Mouse (Mus musculus) forebrain, embryonic 13.5 days (tissue): ENCODE results near the gene Atg4d. TPM values are rescaled to one million over a fixed set of nuclear protein-coding genes. Genes with fewer than 3 reads are reported as not detected.
A peak's percentile ranks its signal among the peaks of the same experiment; 100 is the strongest.

Experiments used
- ATAC-seq: fragments of 200-750 bp; cut with Nextera tagmentation; 2 replicates; pipeline ENCODE4 v1.8.0; 2017
- H3K27ac ChIP-seq: fragments of 300-500 bp; sonication (generic); 2 replicates; pipeline ENCODE4 v1.5.1; 2015; ENCODE audit warnings: inconsistent platforms, mild to moderate bottlenecking, moderate library complexity
- H3K27me3 ChIP-seq: fragments of 300-500 bp; sonication (generic); 2 replicates; pipeline ENCODE4 v1.6.1; 2015; ENCODE audit warnings: mild to moderate bottlenecking, inconsistent platforms
- H3K36me3 ChIP-seq: fragments of 300-500 bp; sonication (generic); 2 replicates; pipeline ENCODE4 v1.6.1; 2015; ENCODE audit warnings: mild to moderate bottlenecking, inconsistent platforms; ENCODE audit not compliant: poor library complexity, severe bottlenecking
- H3K4me1 ChIP-seq: fragments of 300-500 bp; sonication (generic); 2 replicates; pipeline ENCODE4 v1.6.1; 2015; ENCODE audit warnings: inconsistent platforms
- H3K4me2 ChIP-seq: fragments of 300-500 bp; sonication (generic); 2 replicates; pipeline ENCODE4 v1.6.1; 2015; ENCODE audit warnings: inconsistent platforms, mild to moderate bottlenecking, moderate library complexity
- H3K4me3 ChIP-seq: fragments of 300-500 bp; sonication (generic); 2 replicates; pipeline ENCODE4 v1.5.1; 2015; ENCODE audit warnings: mild to moderate bottlenecking, inconsistent platforms
- H3K9ac ChIP-seq: fragments of 300-500 bp; sonication (generic); 2 replicates; pipeline ENCODE4 v1.6.1; 2015; ENCODE audit warnings: mild to moderate bottlenecking, inconsistent platforms
- H3K9me3 ChIP-seq: fragments of 300-500 bp; sonication (generic); replicated peaks from 2 replicates; pipeline ENCODE4 v1.6.1; 2016; ENCODE audit warnings: inconsistent platforms
- WGBS: fragments of 180-500 bp; shearing (Covaris S2); methylation state at CpG from one replicate; pipeline ENCODE4 v1.1.7; 2015; 5-methylcytosine and 5-hydroxymethylcytosine counted together
- polyA plus RNA-seq: library from polyadenylated mRNA; unstranded; fragments of >200 nt; fragmentation: Nextera tagmentation; extraction: Ambion mirVana; gene quantifications from 2 replicates; pipeline ENCODE4 v1.2.1, GENCODE M21; 2015

The Atg4d gene
- polyA plus RNA-seq, 1 experiment from 2014 or later = 60.2 TPM

GRCm38 (mm10) chr9:21231551-21231950, 33.5 kb upstream of the Atg4d start:
- no peak for ATAC-seq
- Histone ChIP-seq H3K4me1 (peaks cover 8% of the 10 kb centered on the region), H3K4me2 (no peak overlapping the region), H3K27me3 (no peaks in the 10 kb centered on the region), H3K36me3 (peaks cover 71% of the 10 kb centered on the region), H3K27ac (no peak overlapping the region), H3K9me3 (no peaks in the 10 kb centered on the region), H3K9ac (no peak overlapping the region), H3K4me3 (no peak overlapping the region)
- 54% methylated on average over 23 of the region's 23 CpGs for WGBS

GRCm38 (mm10) chr9:21232867-21233266, 32.2 kb upstream of the Atg4d start:
- WGBS = 91% methylated on average over 5 of the region's 5 CpGs
- no peak overlapping the region for H3K9ac ChIP-seq
- H3K9me3 ChIP-seq = no peaks in the 10 kb centered on the region
- no peak for ATAC-seq
- no peaks in the 10 kb centered on the region for H3K27me3 ChIP-seq
- peaks cover 13% of the 10 kb centered on the region for H3K4me1 ChIP-seq
- no peak overlapping the region for H3K27ac ChIP-seq
- peaks cover 71% of the 10 kb centered on the region for H3K36me3 ChIP-seq
- no peak overlapping the region for H3K4me3 ChIP-seq
- H3K4me2 ChIP-seq = no peak overlapping the region

- peaks cover 15% of the 10 kb centered on the region for H3K4me1 ChIP-seq
- WGBS = 88% methylated on average over 29 of the region's 29 CpGs
- H3K27ac ChIP-seq = no peak overlapping the region
- no peak overlapping the region for H3K4me3 ChIP-seq
- no peaks in the 10 kb centered on the region for H3K27me3 ChIP-seq
- ATAC-seq = 0 out of 2 replicates have a peak, but pooled peaks have one; percentile 7
- H3K9ac ChIP-seq = no peak overlapping the region
- H3K36me3 ChIP-seq = peaks cover 71% of the 10 kb centered on the region
- H3K4me2 ChIP-seq = no peak overlapping the region
- no peaks in the 10 kb centered on the region for H3K9me3 ChIP-seq
Observed at GRCm38 (mm10) chr9:21233366-21233765, 31.7 kb upstream of the Atg4d start.

GRCm38 (mm10) chr9:21233805-21234204, 31.3 kb upstream of the Atg4d start:
- H3K4me1 ChIP-seq = peaks cover 15% of the 10 kb centered on the region
- H3K4me3 ChIP-seq = no peak overlapping the region
- WGBS = 85% methylated on average over 28 of the region's 28 CpGs
- no peak overlapping the region for H3K4me2 ChIP-seq
- H3K27me3 ChIP-seq = no peaks in the 10 kb centered on the region
- H3K9me3 ChIP-seq = no peaks in the 10 kb centered on the region
- H3K36me3 ChIP-seq = peaks cover 68% of the 10 kb centered on the region
- no peak overlapping the region for H3K27ac ChIP-seq
- no peak overlapping the region for H3K9ac ChIP-seq
- no peak for ATAC-seq

- H3K27ac ChIP-seq = no peak overlapping the region
- no peak overlapping the region for H3K9ac ChIP-seq
- no peaks in the 10 kb centered on the region for H3K9me3 ChIP-seq
- ATAC-seq = no peak
- H3K36me3 ChIP-seq = peaks cover 53% of the 10 kb centered on the region
- H3K4me3 ChIP-seq = no peak overlapping the region
- H3K27me3 ChIP-seq = 0 out of 2 replicates have a peak, but pooled peaks cover 3% of the 10 kb centered on the region
- WGBS = 87% methylated on average over 4 of the region's 4 CpGs
- peaks cover 22% of the 10 kb centered on the region for H3K4me1 ChIP-seq
- no peak overlapping the region for H3K4me2 ChIP-seq
Observed at GRCm38 (mm10) chr9:21235341-21235740, 29.8 kb upstream of the Atg4d start.

- Histone ChIP-seq H3K4me1 (peaks cover 22% of the 10 kb centered on the region), H3K4me3 (peak overlapping the region; percentile 93), H3K9me3 (no peaks in the 10 kb centered on the region), H3K9ac (peak overlapping the region; percentile 99), H3K4me2 (peak overlapping the region; percentile 83), H3K27ac (no peak overlapping the region), H3K27me3 (peaks cover 7% of the 10 kb centered on the region), H3K36me3 (peaks cover 36% of the 10 kb centered on the region)
- 85% methylated on average over 25 of the region's 25 CpGs for WGBS
- ATAC-seq = no peak
Observed at GRCm38 (mm10) chr9:21236991-21237367, 28.1 kb upstream of the Atg4d start.

GRCm38 (mm10) chr9:21237368-21238003, 27.6 kb upstream of the Atg4d start:
- peak overlapping the region; percentile 83 for H3K4me2 ChIP-seq
- H3K9ac ChIP-seq = peak overlapping the region; percentile 99
- H3K4me3 ChIP-seq = peak overlapping the region; percentile 93
- peaks cover 22% of the 10 kb centered on the region for H3K4me1 ChIP-seq
- peak overlapping the region; percentile 90 for H3K27ac ChIP-seq
- no peaks in the 10 kb centered on the region for H3K9me3 ChIP-seq
- 25% methylated on average over 19 of the region's 19 CpGs for WGBS
- peaks cover 33% of the 10 kb centered on the region for H3K36me3 ChIP-seq
- peak; percentile 34 for ATAC-seq
- H3K27me3 ChIP-seq = peaks cover 12% of the 10 kb centered on the region

GRCm38 (mm10) chr9:21238004-21238732, 26.9 kb upstream of the Atg4d start:
- Histone ChIP-seq H3K9me3 (no peaks in the 10 kb centered on the region), H3K4me2 (peak overlapping the region; percentile 83), H3K4me3 (peak overlapping the region; percentile 93), H3K4me1 (peaks cover 22% of the 10 kb centered on the region), H3K27ac (peak overlapping the region; percentile 90), H3K9ac (peak overlapping the region; percentile 99), H3K36me3 (peaks cover 26% of the 10 kb centered on the region), H3K27me3 (peaks cover 19% of the 10 kb centered on the region)
- WGBS = 1% methylated on average over 31 of the region's 31 CpGs
- ATAC-seq = peak; percentile 28

GRCm38 (mm10) chr9:21238733-21239464, 26.2 kb upstream of the Atg4d start, which contains the start of gene Keap1:
TSS of gene Keap1 (minus strand) at chr9:21239361.
- Histone ChIP-seq H3K36me3 (peaks cover 19% of the 10 kb centered on the region), H3K9me3 (no peaks in the 10 kb centered on the region), H3K27me3 (peaks cover 26% of the 10 kb centered on the region), H3K27ac (peak within 1 kb of the TSS; percentile 90), H3K4me1 (peaks cover 25% of the 10 kb centered on the region), H3K4me3 (peak within 1 kb of the TSS; percentile 93), H3K9ac (peak within 1 kb of the TSS; percentile 99), H3K4me2 (peak within 1 kb of the TSS; percentile 83)
- ATAC-seq = peak; percentile 90
- WGBS = under 1% methylated on average over 70 of the region's 90 CpGs

GRCm38 (mm10) chr9:21239465-21239848, 25.6 kb upstream of the Atg4d start:
- no peak overlapping the region for H3K27ac ChIP-seq
- peak overlapping the region; percentile 99 for H3K9ac ChIP-seq
- H3K4me1 ChIP-seq = peaks cover 30% of the 10 kb centered on the region
- H3K4me3 ChIP-seq = peak overlapping the region; percentile 93
- peaks cover 13% of the 10 kb centered on the region for H3K36me3 ChIP-seq
- no peaks in the 10 kb centered on the region for H3K9me3 ChIP-seq
- H3K27me3 ChIP-seq = peaks cover 32% of the 10 kb centered on the region
- no peak; the same call in 1 of the 2 replicates for ATAC-seq
- H3K4me2 ChIP-seq = peak overlapping the region; percentile 83
- WGBS = 38% methylated on average over 4 of the region's 4 CpGs

GRCm38 (mm10) chr9:21241343-21241742, 23.8 kb upstream of the Atg4d start:
- Histone ChIP-seq H3K9ac (no peak overlapping the region), H3K36me3 (no peaks in the 10 kb centered on the region), H3K4me1 (peaks cover 39% of the 10 kb centered on the region), H3K4me2 (no peak overlapping the region), H3K27ac (no peak overlapping the region), H3K4me3 (no peak overlapping the region), H3K9me3 (no peaks in the 10 kb centered on the region), H3K27me3 (peaks cover 51% of the 10 kb centered on the region)
- 5% methylated on average over 11 of the region's 11 CpGs for WGBS
- ATAC-seq = no peak
